Mouse (Mus musculus) cerebellum, adult 2 months (tissue): ENCODE measurements at regions not wholly inside any gene's neighbourhood (a gene's known extent, or its start where the extent isn't known, plus 50 kb on each side); places are given as distances from the start of the nearest gene placed in this dataset.

Source experiments
- CTCF ChIP-seq: fragments of 200-500 bp; IDR thresholded peaks from 2 replicates; pipeline ENCODE4 v1.5.1; 2011; ENCODE audit warnings: low read depth, mild to moderate bottlenecking, control low read depth, low read length, moderate library complexity, borderline replicate concordance; ENCODE audit not compliant: insufficient read depth
- POLR2A ChIP-seq: fragments of 200-500 bp; IDR thresholded peaks from 2 replicates; pipeline ENCODE4 v1.6.1; 2011; ENCODE audit warnings: low read length, control low read depth, borderline replicate concordance; ENCODE audit not compliant: insufficient read depth

DNA sequence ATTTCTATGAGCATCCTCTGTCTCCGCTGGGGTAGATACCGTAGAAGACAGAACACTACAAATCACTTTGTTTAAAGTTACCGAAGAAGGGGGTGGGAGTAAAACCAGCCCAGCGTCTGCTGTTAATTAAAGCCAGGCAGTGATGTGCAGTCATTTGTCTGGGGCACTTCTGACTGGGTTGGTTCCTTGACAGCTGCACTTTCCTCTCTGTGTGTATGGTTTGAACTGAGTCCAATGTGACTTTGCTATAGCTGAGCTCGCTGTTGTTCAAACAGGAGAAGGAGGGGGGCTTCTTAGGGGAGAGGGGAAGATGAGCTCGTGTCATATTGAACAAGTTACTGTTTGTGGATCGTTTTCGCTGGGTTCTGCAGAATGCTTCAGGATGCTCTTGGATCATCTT is 113.7 kb upstream of the Runx1 start:
- TF ChIP-seq CTCF (no peak), POLR2A (no peak)
